Mouse (Mus musculus) kidney, embryonic 16.5 days (tissue): ENCODE measurements around the gene Rprml. TPM values are rescaled to one million over a fixed set of nuclear protein-coding genes. Genes with fewer than 3 reads are reported as not detected.
"Not testable (repeated sequence)": the region's sequence is repeated elsewhere in the genome, so short reads cannot be mapped to it uniquely, and the experiment has no call there.

Experiments
- ATAC-seq: fragments of 200-750 bp; cut with Nextera tagmentation; 2 replicates; pipeline ENCODE4 v1.8.0; 2017; ENCODE audit warnings: moderate TSS enrichment; ENCODE audit not compliant: low FRiP score, low TSS enrichment
- H3K27ac ChIP-seq: fragments of 300-500 bp; sonication (generic); 2 replicates; pipeline ENCODE4 v1.5.1; 2014; ENCODE audit warnings: low read length
- H3K27me3 ChIP-seq: fragments of 300-500 bp; sonication (generic); 2 replicates; pipeline ENCODE4 v1.6.1; 2014; ENCODE audit warnings: low read length, control low read depth, mixed read lengths; ENCODE audit not compliant: insufficient read depth
- H3K36me3 ChIP-seq: fragments of 300-500 bp; sonication (generic); 2 replicates; pipeline ENCODE4 v1.6.1; 2014; ENCODE audit warnings: low read length, control low read depth, mixed read lengths; ENCODE audit not compliant: insufficient read depth
- H3K4me1 ChIP-seq: fragments of 300-500 bp; sonication (generic); 2 replicates; pipeline ENCODE4 v1.6.1; 2014; ENCODE audit warnings: low read length, control low read depth, mixed read lengths; ENCODE audit not compliant: insufficient read depth
- H3K4me2 ChIP-seq: fragments of 300-500 bp; sonication (generic); replicated peaks from 2 replicates; pipeline ENCODE4 v1.6.1; 2014; ENCODE audit warnings: low read depth, low read length
- H3K4me3 ChIP-seq: fragments of 300-500 bp; sonication (generic); 2 replicates; pipeline ENCODE4 v1.5.1; 2014; ENCODE audit warnings: mild to moderate bottlenecking, low read length
- H3K9ac ChIP-seq: fragments of 300-500 bp; sonication (generic); replicated peaks from 2 replicates; pipeline ENCODE4 v1.6.1; 2014; ENCODE audit warnings: low read length
- H3K9me3 ChIP-seq: fragments of 300-500 bp; sonication (generic); 2 replicates; pipeline ENCODE4 v1.6.1; 2016; ENCODE audit warnings: low read length, control low read depth
- WGBS: fragments of 180-500 bp; shearing (Covaris S2); extraction: QIAGEN DNeasy Blood & Tissue Kit; methylation state at CpG from one replicate; pipeline ENCODE4 v1.1.7; 2014; 5-methylcytosine and 5-hydroxymethylcytosine counted together
- polyA plus RNA-seq: library from polyadenylated mRNA; unstranded; fragments of >200 nt; fragmentation: Nextera tagmentation; extraction: Ambion mirVana; gene quantifications from 2 replicates; pipeline ENCODE4 v1.2.1, GENCODE M21; 2015

Rprml gene
- polyA plus RNA-seq, 1 experiment from 2014 or later: not detected

GRCm38 (mm10) chr11:103661863-103662262 is 12.5 kb downstream of the Rprml start:
- Histone ChIP-seq H3K9ac (no peak overlapping the region), H3K36me3 (no peaks in the 10 kb centered on the region), H3K4me2 (no peak overlapping the region), H3K27me3 (no peaks in the 10 kb centered on the region; the same call in 1 of the 2 replicates), H3K9me3 (no peaks in the 10 kb centered on the region), H3K4me3 (no peak overlapping the region), H3K4me1 (no peaks in the 10 kb centered on the region), H3K27ac (no peak overlapping the region)
- WGBS: 54% methylated on average over 4 of the region's 4 CpGs
- ATAC-seq: no peak

GRCm38 (mm10) chr11:103662546-103662945 is 13.2 kb downstream of the Rprml start:
- no peaks in the 10 kb centered on the region for H3K4me1 ChIP-seq
- no peak overlapping the region for H3K9ac ChIP-seq
- H3K4me2 ChIP-seq: no peak overlapping the region
- H3K36me3 ChIP-seq: no peaks in the 10 kb centered on the region
- H3K9me3 ChIP-seq: no peaks in the 10 kb centered on the region
- no peaks in the 10 kb centered on the region for H3K27me3 ChIP-seq
- no peak for ATAC-seq
- no peak overlapping the region for H3K4me3 ChIP-seq
- H3K27ac ChIP-seq: no peak overlapping the region
- WGBS: 76% methylated on average over 5 of the region's 5 CpGs

- no peak overlapping the region for H3K4me2 ChIP-seq
- H3K4me3 ChIP-seq: no peak overlapping the region
- no peaks in the 10 kb centered on the region for H3K9me3 ChIP-seq
- no peak overlapping the region for H3K9ac ChIP-seq
- H3K36me3 ChIP-seq: no peaks in the 10 kb centered on the region
- no peaks in the 10 kb centered on the region for H3K4me1 ChIP-seq
- no peak for ATAC-seq
- H3K27ac ChIP-seq: no peak overlapping the region
- WGBS: 86% methylated on average over 8 of the region's 8 CpGs
- no peaks in the 10 kb centered on the region for H3K27me3 ChIP-seq
Observed at GRCm38 (mm10) chr11:103663119-103663518, 13.7 kb downstream of the Rprml start.

- WGBS: 63% methylated on average over 1 of the region's 1 CpGs
- ATAC-seq: no peak
Observed at GRCm38 (mm10) chr11:103665695-103666094, 16.3 kb downstream of the Rprml start.

GRCm38 (mm10) chr11:103666181-103666906 is 17.0 kb downstream of the Rprml start:
- Histone ChIP-seq H3K4me3 (no peak overlapping the region), H3K9ac (no peak overlapping the region), H3K4me1 (no peaks in the 10 kb centered on the region), H3K27me3 (no peaks in the 10 kb centered on the region), H3K9me3 (no peaks in the 10 kb centered on the region), H3K4me2 (no peak overlapping the region), H3K27ac (no peak overlapping the region), H3K36me3 (no peaks in the 10 kb centered on the region)
- no peak for ATAC-seq
- WGBS: 37% methylated on average over 10 of the region's 10 CpGs

More at GRCm38 (mm10) chr11:103665695-103666094, 16.3 kb downstream of the Rprml start:
- H3K27ac ChIP-seq: no peak overlapping the region
- H3K9ac ChIP-seq: no peak overlapping the region
- H3K4me2 ChIP-seq: no peak overlapping the region
- no peaks in the 10 kb centered on the region for H3K9me3 ChIP-seq
- no peak overlapping the region for H3K4me3 ChIP-seq
- no peaks in the 10 kb centered on the region for H3K4me1 ChIP-seq
- H3K27me3 ChIP-seq: no peaks in the 10 kb centered on the region
- H3K36me3 ChIP-seq: no peaks in the 10 kb centered on the region

GRCm38 (mm10) chr11:103666907-103667426 is 17.6 kb downstream of the Rprml start:
- no peaks in the 10 kb centered on the region for H3K4me1 ChIP-seq
- H3K4me3 ChIP-seq: no peak overlapping the region
- no peak overlapping the region for H3K9ac ChIP-seq
- H3K36me3 ChIP-seq: no peaks in the 10 kb centered on the region
- no peak overlapping the region for H3K27ac ChIP-seq
- no peaks in the 10 kb centered on the region for H3K9me3 ChIP-seq
- 45% methylated on average over 13 of the region's 13 CpGs for WGBS
- H3K27me3 ChIP-seq: no peaks in the 10 kb centered on the region
- H3K4me2 ChIP-seq: no peak overlapping the region
- ATAC-seq: no peak

- H3K36me3 ChIP-seq: peaks cover 22% of the 10 kb centered on the region
- H3K4me2 ChIP-seq: no peak overlapping the region
- ATAC-seq: 0 out of 2 replicates have a peak, but pooled peaks have one; percentile 54
- no peak overlapping the region for H3K9ac ChIP-seq
- no peak overlapping the region for H3K4me3 ChIP-seq
- H3K27ac ChIP-seq: no peak overlapping the region
- 46% methylated on average over 3 of the region's 3 CpGs for WGBS
- H3K4me1 ChIP-seq: no peaks in the 10 kb centered on the region
- H3K9me3 ChIP-seq: no peaks in the 10 kb centered on the region
- no peaks in the 10 kb centered on the region for H3K27me3 ChIP-seq
Observed at GRCm38 (mm10) chr11:103675556-103675955, 26.2 kb downstream of the Rprml start.

GRCm38 (mm10) chr11:103677042-103677441 is 27.7 kb downstream of the Rprml start:
- H3K4me2 ChIP-seq, H3K9ac ChIP-seq, H3K4me1 ChIP-seq, H3K27me3 ChIP-seq, H3K9me3 ChIP-seq, H3K4me3 ChIP-seq, H3K27ac ChIP-seq: not testable (repeated sequence)
- ATAC-seq: 0 out of 2 replicates have a peak, but pooled peaks have one; percentile 12
- H3K36me3 ChIP-seq: peaks cover 34% of the 10 kb centered on the region
- WGBS: 31% methylated on average over 2 of the region's 2 CpGs

GRCm38 (mm10) chr11:103683667-103684334 is 34.4 kb downstream of the Rprml start:
- Histone ChIP-seq H3K36me3 (peaks cover 65% of the 10 kb centered on the region), H3K4me3 (no peak overlapping the region), H3K9ac (no peak overlapping the region), H3K27ac (no peak overlapping the region), H3K27me3 (no peaks in the 10 kb centered on the region), H3K4me2 (no peak overlapping the region), H3K4me1 (no peaks in the 10 kb centered on the region), H3K9me3 (no peaks in the 10 kb centered on the region)
- 86% methylated on average over 11 of the region's 11 CpGs for WGBS
- ATAC-seq: no peak

GRCm38 (mm10) chr11:103685261-103685736 is 35.9 kb downstream of the Rprml start:
- Histone ChIP-seq H3K4me1 (peaks cover 12% of the 10 kb centered on the region; the same call in 1 of the 2 replicates), H3K9me3 (no peaks in the 10 kb centered on the region), H3K27ac (no peak overlapping the region), H3K27me3 (no peaks in the 10 kb centered on the region), H3K36me3 (peaks cover 53% of the 10 kb centered on the region), H3K9ac (no peak overlapping the region), H3K4me2 (no peak overlapping the region), H3K4me3 (no peak overlapping the region)
- ATAC-seq: no peak
- 77% methylated on average over 7 of the region's 7 CpGs for WGBS
